Mouse (Mus musculus): ENCODE results near the gene Trem1.

Gene Trem1

GRCm38 (mm10) chr17:48232518-48232917 lies at the start of gene Trem1:
Gene Trem1, plus strand, starts transcription at chr17:48232768.
- in situ Hi-C loops (cut with MboI, MseI) = no loop called here

- in situ Hi-C loops (cut with MboI, MseI) = no loop called here
These were observed 47.3 kb upstream of the Trem1 start for GRCm38 (mm10) chr17:48185252-48185651.

GRCm38 (mm10) chr17:48192366-48192765 lies 40.2 kb upstream of the Trem1 start:
- in situ Hi-C loops (cut with MboI, MseI) = no loop called here

- in situ Hi-C loops (cut with MboI, MseI) = no loop called here
These were observed 29.5 kb upstream of the Trem1 start for GRCm38 (mm10) chr17:48203086-48203485.

GRCm38 (mm10) chr17:48212596-48212995 lies 20.0 kb upstream of the Trem1 start:
- in situ Hi-C loops (cut with MboI, MseI) = no loop called here

GRCm38 (mm10) chr17:48213511-48213910 lies 19.1 kb upstream of the Trem1 start:
- in situ Hi-C loops (cut with MboI, MseI) = no loop called here

GRCm38 (mm10) chr17:48215429-48215828 lies 17.1 kb upstream of the Trem1 start:
- in situ Hi-C loops (cut with MboI, MseI) = no loop called here

GRCm38 (mm10) chr17:48230680-48231079 lies 1.9 kb upstream of the Trem1 start:
- in situ Hi-C loops (cut with MboI, MseI) = no loop called here

GRCm38 (mm10) chr17:48233789-48234188 lies 1.2 kb downstream of the Trem1 start:
- in situ Hi-C loops (cut with MboI, MseI) = no loop called here

GRCm38 (mm10) chr17:48234550-48234949 lies 2.0 kb downstream of the Trem1 start:
- in situ Hi-C loops (cut with MboI, MseI) = no loop called here

GRCm38 (mm10) chr17:48235773-48236370 lies 3.3 kb downstream of the Trem1 start:
- in situ Hi-C loops (cut with MboI, MseI) = no loop called here

- in situ Hi-C loops (cut with MboI, MseI) = no loop called here
These were observed 5.1 kb downstream of the Trem1 start for GRCm38 (mm10) chr17:48237621-48238020.

GRCm38 (mm10) chr17:48247221-48247928 lies 14.8 kb downstream of the Trem1 start, which contains the start of gene Trem3:
Gene Trem3, plus strand, starts transcription at chr17:48247777.
- in situ Hi-C loops (cut with MboI, MseI) = no loop called here

- in situ Hi-C loops (cut with MboI, MseI) = no loop called here
These were observed 16.5 kb downstream of the Trem1 start for GRCm38 (mm10) chr17:48249039-48249438.

- in situ Hi-C loops (cut with MboI, MseI) = no loop called here
These were observed 16.9 kb downstream of the Trem1 start for GRCm38 (mm10) chr17:48249501-48249900.

GRCm38 (mm10) chr17:48250631-48251030 lies 18.1 kb downstream of the Trem1 start:
- in situ Hi-C loops (cut with MboI, MseI) = loop anchor here (10.0 kb wide), 1 partner anchor 804 kb away; no protein-coding TSS in a partner anchor

GRCm38 (mm10) chr17:48256575-48256974 lies 24.0 kb downstream of the Trem1 start:
- in situ Hi-C loops (cut with MboI, MseI) = loop anchor here (10.0 kb wide), 1 partner anchor 798 kb away; no protein-coding TSS in a partner anchor

GRCm38 (mm10) chr17:48261868-48262267 lies 29.3 kb downstream of the Trem1 start:
- in situ Hi-C loops (cut with MboI, MseI) = no loop called here

- in situ Hi-C loops (cut with MboI, MseI) = no loop called here
These were observed 31.3 kb downstream of the Trem1 start, which contains the start of gene Treml4 for GRCm38 (mm10) chr17:48263741-48264362. Gene Treml4, plus strand, starts transcription at chr17:48264295.

- in situ Hi-C loops (cut with MboI, MseI) = no loop called here
These were observed 32.1 kb downstream of the Trem1 start for GRCm38 (mm10) chr17:48264662-48265061.

GRCm38 (mm10) chr17:48266138-48266537 lies 33.6 kb downstream of the Trem1 start:
- in situ Hi-C loops (cut with MboI, MseI) = no loop called here

GRCm38 (mm10) chr17:48266610-48267304 lies 34.2 kb downstream of the Trem1 start:
- in situ Hi-C loops (cut with MboI, MseI) = no loop called here
